Mouse (Mus musculus) midbrain, postnatal 0 days (tissue): Measurements from ENCODE around the gene Hgd. TPM values are rescaled to one million over a fixed set of nuclear protein-coding genes. Genes with fewer than 3 reads are reported as not detected.
A peak's percentile ranks its signal among the peaks of the same experiment; 100 is the strongest.

Experiments used
- ATAC-seq: fragments of 200-750 bp; cut with Nextera tagmentation; 2 replicates; pipeline ENCODE4 v1.8.0; 2017; ENCODE audit warnings: moderate number of reproducible peaks, mild to moderate bottlenecking, moderate TSS enrichment, moderate library complexity; ENCODE audit not compliant: low FRiP score
- DNase-seq: peaks from one replicate; pipeline ENCODE4 v3.0.0-alpha.2; 2015; ENCODE audit warnings: low spot score
- H3K27ac ChIP-seq: fragments of 300-500 bp; sonication (generic); 2 replicates; pipeline ENCODE4 v1.5.1; 2014; ENCODE audit warnings: low read depth, mild to moderate bottlenecking, low read length, mixed read lengths
- H3K27me3 ChIP-seq: fragments of 300-500 bp; sonication (generic); 2 replicates; pipeline ENCODE4 v1.6.1; 2014; ENCODE audit warnings: low read length, control low read depth, mixed read lengths; ENCODE audit not compliant: insufficient read depth
- H3K36me3 ChIP-seq: fragments of 300-500 bp; sonication (generic); 2 replicates; pipeline ENCODE4 v1.6.1; 2014; ENCODE audit warnings: low read length, control low read depth, mixed read lengths; ENCODE audit not compliant: insufficient read depth
- H3K4me1 ChIP-seq: fragments of 300-500 bp; sonication (generic); 2 replicates; pipeline ENCODE4 v1.6.1; 2014; ENCODE audit warnings: mild to moderate bottlenecking, control low read depth, antibody characterized with exemption, low read length, mixed read lengths; ENCODE audit not compliant: insufficient read depth
- H3K4me2 ChIP-seq: fragments of 300-500 bp; sonication (generic); 2 replicates; pipeline ENCODE4 v1.6.1; 2014; ENCODE audit warnings: low read depth, mild to moderate bottlenecking, low read length, mixed read lengths; ENCODE audit not compliant: poor library complexity, severe bottlenecking
- H3K4me3 ChIP-seq: fragments of 300-500 bp; sonication (generic); 2 replicates; pipeline ENCODE4 v1.5.1; 2014; ENCODE audit warnings: low read depth, mild to moderate bottlenecking, low read length, moderate library complexity
- H3K9ac ChIP-seq: fragments of 300-500 bp; sonication (generic); replicated peaks from 2 replicates; pipeline ENCODE4 v1.6.1; 2014; ENCODE audit warnings: mild to moderate bottlenecking, low read length, moderate library complexity, mixed read lengths; ENCODE audit not compliant: poor library complexity, severe bottlenecking
- H3K9me3 ChIP-seq: fragments of 300-500 bp; sonication (generic); 2 replicates; pipeline ENCODE4 v1.6.1; 2016; ENCODE audit warnings: low read length, control low read depth
- CTCF ChIP-seq: IDR thresholded peaks from 2 replicates; pipeline ENCODE4 v1.5.1; 2016; ENCODE audit warnings: antibody characterized with exemption, mild to moderate bottlenecking
- WGBS: fragments of 180-500 bp; shearing (Covaris S2); extraction: QIAGEN DNeasy Blood & Tissue Kit; methylation state at CpG from one replicate; pipeline ENCODE4 v1.1.7; 2014; 5-methylcytosine and 5-hydroxymethylcytosine counted together
- polyA plus RNA-seq: library from polyadenylated mRNA; unstranded; fragments of >200 nt; fragmentation: Nextera tagmentation; extraction: Ambion mirVana; gene quantifications from 2 replicates; pipeline ENCODE4 v1.2.1, GENCODE M21; 2015
- total RNA-seq: library from RNA; depleted of rRNA; stranded (reverse); fragments of >200 nt; gene quantifications from 2 replicates; pipeline ENCODE4 v1.2.3, GENCODE M21; 2014

The Hgd gene
- total and polyA plus RNA-seq, 2 experiments from 2014 or later: 0.27 to 0.43 TPM

GRCm38 (mm10) chr16:37611072-37611471 is 31.1 kb downstream of the Hgd start:
- no peaks in the 10 kb centered on the region for H3K27me3 ChIP-seq
- H3K4me3 ChIP-seq: no peak overlapping the region
- no peak for DNase-seq
- no peaks in the 10 kb centered on the region for H3K9me3 ChIP-seq
- no peak for TF ChIP-seq CTCF
- H3K27ac ChIP-seq: no peak overlapping the region
- no peak overlapping the region for H3K4me2 ChIP-seq
- H3K4me1 ChIP-seq: 0 out of 2 replicates have a peak, but pooled peaks cover 2% of the 10 kb centered on the region
- no peak for ATAC-seq
- 84% methylated on average over 7 of the region's 7 CpGs for WGBS
- H3K36me3 ChIP-seq: no peaks in the 10 kb centered on the region
- no peak overlapping the region for H3K9ac ChIP-seq

- H3K27me3 ChIP-seq: no peaks in the 10 kb centered on the region
- no peak overlapping the region for H3K4me2 ChIP-seq
- WGBS: 97% methylated on average over 5 of the region's 5 CpGs
- H3K9me3 ChIP-seq: no peaks in the 10 kb centered on the region
- no peak for TF ChIP-seq CTCF
- no peak overlapping the region for H3K4me3 ChIP-seq
- DNase-seq (no peak), ATAC-seq (no peak)
- H3K36me3 ChIP-seq: no peaks in the 10 kb centered on the region
- no peak overlapping the region for H3K9ac ChIP-seq
- H3K27ac ChIP-seq: no peak overlapping the region
- 0 out of 2 replicates have a peak, but pooled peaks cover 2% of the 10 kb centered on the region for H3K4me1 ChIP-seq
Observed at GRCm38 (mm10) chr16:37612013-37612412, 32.1 kb downstream of the Hgd start.

GRCm38 (mm10) chr16:37614540-37614939 is 34.6 kb downstream of the Hgd start:
- TF ChIP-seq CTCF: no peak
- no peak overlapping the region for H3K27ac ChIP-seq
- H3K4me2 ChIP-seq: no peak overlapping the region
- ATAC-seq (no peak), DNase-seq (no peak)
- no peaks in the 10 kb centered on the region for H3K4me1 ChIP-seq
- H3K9me3 ChIP-seq: no peaks in the 10 kb centered on the region
- WGBS: 86% methylated on average over 9 of the region's 9 CpGs
- no peak overlapping the region for H3K4me3 ChIP-seq
- H3K36me3 ChIP-seq: no peaks in the 10 kb centered on the region
- H3K9ac ChIP-seq: no peak overlapping the region
- H3K27me3 ChIP-seq: no peaks in the 10 kb centered on the region

GRCm38 (mm10) chr16:37615429-37615828 is 35.5 kb downstream of the Hgd start:
- no peak for TF ChIP-seq CTCF
- Histone ChIP-seq H3K4me3 (no peak overlapping the region), H3K27me3 (no peaks in the 10 kb centered on the region), H3K9ac (no peak overlapping the region), H3K4me2 (no peak overlapping the region), H3K27ac (no peak overlapping the region), H3K4me1 (no peaks in the 10 kb centered on the region), H3K9me3 (no peaks in the 10 kb centered on the region), H3K36me3 (no peaks in the 10 kb centered on the region)
- DNase-seq: no peak
- WGBS: 71% methylated on average over 8 of the region's 8 CpGs
- no peak for ATAC-seq

GRCm38 (mm10) chr16:37616104-37616503 is 36.2 kb downstream of the Hgd start:
- no peaks in the 10 kb centered on the region for H3K27me3 ChIP-seq
- no peak overlapping the region for H3K27ac ChIP-seq
- no peak overlapping the region for H3K9ac ChIP-seq
- ATAC-seq (no peak), DNase-seq (no peak)
- no peak overlapping the region for H3K4me2 ChIP-seq
- no peak overlapping the region for H3K4me3 ChIP-seq
- TF ChIP-seq CTCF: no peak
- H3K4me1 ChIP-seq: no peaks in the 10 kb centered on the region
- no peaks in the 10 kb centered on the region for H3K9me3 ChIP-seq
- 79% methylated on average over 8 of the region's 8 CpGs for WGBS
- no peaks in the 10 kb centered on the region for H3K36me3 ChIP-seq

GRCm38 (mm10) chr16:37617695-37618094 is 37.7 kb downstream of the Hgd start:
- WGBS: 27% methylated on average over 3 of the region's 3 CpGs
- no peaks in the 10 kb centered on the region for H3K4me1 ChIP-seq
- no peaks in the 10 kb centered on the region for H3K9me3 ChIP-seq
- H3K4me2 ChIP-seq: no peak overlapping the region
- no peak for TF ChIP-seq CTCF
- DNase-seq (peak; percentile 28), ATAC-seq (no peak)
- H3K4me3 ChIP-seq: no peak overlapping the region
- H3K27me3 ChIP-seq: no peaks in the 10 kb centered on the region
- peak overlapping the region; percentile 32; the same call in 1 of the 2 replicates for H3K27ac ChIP-seq
- no peak overlapping the region for H3K9ac ChIP-seq
- no peaks in the 10 kb centered on the region for H3K36me3 ChIP-seq
